Comparison of ENCODE assay signal across 8 mouse cellular contexts in the genomic region with DNA sequence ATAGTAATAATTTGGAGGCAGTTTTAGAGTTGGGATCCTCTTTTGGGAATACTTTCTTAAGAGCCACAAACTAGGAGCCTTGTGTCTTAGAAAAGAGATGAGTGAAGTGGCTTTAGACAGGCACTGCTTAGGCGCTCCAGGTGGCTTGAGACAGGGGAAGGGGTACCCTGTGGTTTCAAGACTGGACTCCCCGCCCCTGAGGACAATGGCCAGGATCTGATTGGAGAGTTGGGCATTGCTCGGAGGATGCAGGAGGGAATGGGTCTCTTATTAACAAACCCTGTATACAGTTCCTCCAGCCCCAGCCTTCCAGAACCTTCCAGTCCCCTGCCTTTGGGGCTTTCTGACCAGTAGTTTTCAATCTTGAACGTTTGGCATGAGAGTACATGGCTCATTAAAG. TPM values are rescaled to one million over a fixed set of nuclear protein-coding genes. Genes with fewer than 3 reads are reported as not detected.
DNase-seq lines count a peak whose midpoint lies in the region; ATAC-seq and TF ChIP-seq lines count a peak whose summit lies in the region.

No protein-coding gene starts in this region.

- peak overlapping the region; percentile 9; the same call in 1 of the 2 replicates for H3K9ac ChIP-seq in heart, adult 2 months (ENCODE audit: low read depth, low read length)
- no peak overlapping the region; the same call in 1 of the 2 replicates for H3K9ac ChIP-seq in CH12.LX (ENCODE audit: insufficient read depth, low read depth)
- no peak overlapping the region for H3K9ac ChIP-seq in hindbrain, embryonic 12.5 days
- no peak overlapping the region for H3K9ac ChIP-seq in midbrain, embryonic 12.5 days (replicated peaks)

- H3K4me3 ChIP-seq in heart, adult 2 months, result peak overlapping the region; percentile 68
- H3K4me3 ChIP-seq in CH12.LX (replicated peaks in 1 of 3; ENCODE audit: low read depth in 2 of 3, low read length in 2 of 3, poor library complexity in 1 of 3), result no peak overlapping the region
- H3K4me3 ChIP-seq in hindbrain, embryonic 12.5 days, result no peak overlapping the region; the same call in 1 of the 2 replicates
- peak overlapping the region; percentile 57 for H3K4me3 ChIP-seq in midbrain, embryonic 12.5 days

- TF ChIP-seq EP300 in heart, adult 2 months (IDR thresholded peaks at IDR 0.05; ENCODE audit: insufficient read depth, low read depth, low read length), result no peak
- TF ChIP-seq EP300 in CH12.LX (IDR thresholded peaks at IDR 0.05; ENCODE audit: low read length), result no peak

- peak; percentile 11; the same call in 1 of the 2 replicates for ATAC-seq in hindbrain, embryonic 12.5 days (ENCODE audit: low FRiP score)
- ATAC-seq in midbrain, embryonic 12.5 days (ENCODE audit: low FRiP score, low read depth), result no peak

- no peaks in the 10 kb centered on the region for H3K79me2 ChIP-seq in heart, adult 2 months (replicated peaks; ENCODE audit: control insufficient read depth, insufficient read depth, low read length)
- peaks cover 31% of the 10 kb centered on the region for H3K79me2 ChIP-seq in CH12.LX (replicated peaks; ENCODE audit: control insufficient read depth, extremely low read depth, insufficient read depth, poor library complexity, severe bottlenecking)

- H3K4me2 ChIP-seq in CH12.LX (ENCODE audit: insufficient read depth, low read depth, poor library complexity, severe bottlenecking), result peak overlapping the region; percentile 63
- peak overlapping the region; percentile 95 for H3K4me2 ChIP-seq in hindbrain, embryonic 12.5 days (replicated peaks)
- peak overlapping the region; percentile 98 for H3K4me2 ChIP-seq in midbrain, embryonic 12.5 days (replicated peaks)

- peaks cover 6% of the 10 kb centered on the region for H3K36me3 ChIP-seq in heart, adult 2 months (ENCODE audit: control insufficient read depth, insufficient read depth, low read length)
- H3K36me3 ChIP-seq in CH12.LX (replicated peaks in 1 of 2; ENCODE audit: control insufficient read depth in 1 of 2, insufficient read depth in 1 of 2, low read length in 1 of 2), result peaks cover 0 to 8% of the 10 kb centered on the region in 2 experiments
- H3K36me3 ChIP-seq in hindbrain, embryonic 12.5 days, result no peaks in the 10 kb centered on the region
- no peaks in the 10 kb centered on the region for H3K36me3 ChIP-seq in midbrain, embryonic 12.5 days

- no peaks in the 10 kb centered on the region for H3K27me3 ChIP-seq in heart, adult 2 months (ENCODE audit: control insufficient read depth, insufficient read depth, low read length)
- no peaks in the 10 kb centered on the region for H3K27me3 ChIP-seq in CH12.LX (replicated peaks)
- peaks cover 11% of the 10 kb centered on the region; the same call in 1 of the 2 replicates for H3K27me3 ChIP-seq in hindbrain, embryonic 12.5 days
- peaks cover 23% of the 10 kb centered on the region for H3K27me3 ChIP-seq in midbrain, embryonic 12.5 days

- in situ Hi-C loops in CH12.LX (cut with MboI; ENCODE audit: low pct_ligation_motif_present, low pct_unique_long_range_greater_than_20kb, low sequenced_read_pairs), result loop anchor here (5.0 kb wide), 1 partner anchor 36 kb away; no protein-coding TSS in a partner anchor

- H3K9me3 ChIP-seq in CH12.LX (replicated peaks; ENCODE audit: low read length), result peaks cover 2% of the 10 kb centered on the region
- H3K9me3 ChIP-seq in hindbrain, embryonic 12.5 days (replicated peaks), result no peaks in the 10 kb centered on the region
- no peaks in the 10 kb centered on the region for H3K9me3 ChIP-seq in midbrain, embryonic 12.5 days

- intact Hi-C loops in heart, adult 2 months (cut with DNase I), result loop anchor here (2.0 kb wide), 2 partner anchors 25 to 63 kb away; no protein-coding TSS in a partner anchor

- dilution Hi-C loops in CH12.LX (cut with MboI; ENCODE audit: extremely low pct_ligation_motif_present, extremely low pct_unique_long_range_greater_than_20kb, low sequenced_read_pairs), result no loop called here

- TF ChIP-seq POLR2A in heart, adult 2 months (IDR thresholded peaks at IDR 0.05; ENCODE audit: insufficient read depth, low read depth, low read length), result peak; percentile 34; the same call in 1 of the 2 replicates
- no peak for TF ChIP-seq POLR2A in CH12.LX (IDR thresholded peaks at IDR 0.05; ENCODE audit: low read depth, low read length)

- DNase-seq in heart, adult 2 months, result no peak
- DNase-seq in heart, postnatal 4 days, result no peak
- no peak for DNase-seq in CH12.LX (ENCODE audit: extremely low read depth)
- no peak for DNase-seq in adrenal gland, postnatal 10 days
- no peak for DNase-seq in frontal cortex, postnatal 25 days (ENCODE audit: low spot score in 2 of 2)
- DNase-seq in left cerebral cortex, adult 11 months (ENCODE audit: low spot score), result no peak

- no peak for TF ChIP-seq CTCF in heart, adult 2 months (IDR thresholded peaks at IDR 0.05)
- TF ChIP-seq CTCF in CH12.LX (conservative IDR thresholded peaks at IDR 0.05 in 1 of 2, IDR thresholded peaks at IDR 0.05 in 1 of 2; ENCODE audit: low read depth in 2 of 2, low read length in 2 of 2), result no peak

- no peak for TF ChIP-seq RAD21 in CH12.LX (IDR thresholded peaks at IDR 0.05; ENCODE audit: low read depth, low read length)

- WGBS in heart, adult 2 months, result 19% methylated on average over 4 of the region's 4 CpGs
- WGBS in hindbrain, embryonic 12.5 days, result 8% methylated on average over 4 of the region's 4 CpGs
- WGBS in midbrain, embryonic 12.5 days, result 2% methylated on average over 4 of the region's 4 CpGs

- H3K27ac ChIP-seq in heart, adult 2 months, result peak overlapping the region; percentile 100
- no peak overlapping the region for H3K27ac ChIP-seq in CH12.LX (ENCODE audit: insufficient read depth, low read depth)
- H3K27ac ChIP-seq in hindbrain, embryonic 12.5 days, result peak overlapping the region; percentile 12; the same call in 1 of the 2 replicates
- no peak overlapping the region for H3K27ac ChIP-seq in midbrain, embryonic 12.5 days (replicated peaks)

- peaks cover 2% of the 10 kb centered on the region for H3K4me1 ChIP-seq in heart, adult 2 months (ENCODE audit: control insufficient read depth, insufficient read depth, low read length)
- peaks cover 0 to 28% of the 10 kb centered on the region in 2 experiments; a peak in 2 of 4 replicates for H3K4me1 ChIP-seq in CH12.LX (ENCODE audit: control insufficient read depth in 1 of 2, insufficient read depth in 2 of 2)
- H3K4me1 ChIP-seq in hindbrain, embryonic 12.5 days, result peaks cover 12% of the 10 kb centered on the region
- H3K4me1 ChIP-seq in midbrain, embryonic 12.5 days, result peaks cover 17% of the 10 kb centered on the region

TF ChIP-seq in CH12.LX, 34 proteins besides CTCF, POLR2A, EP300 and RAD21:
- TF ChIP-seq RCOR1 (conservative IDR thresholded peaks at IDR 0.05; ENCODE audit: low read depth, low read length) (no peak), CHD2 (IDR thresholded peaks at IDR 0.05; ENCODE audit: low read length) (no peak), ZC3H11A (IDR thresholded peaks at IDR 0.05; ENCODE audit: low read depth, low read length) (no peak), ETS1 (conservative IDR thresholded peaks at IDR 0.05; ENCODE audit: low read depth, low read length) (no peak), E2F4 (IDR thresholded peaks at IDR 0.05; ENCODE audit: insufficient replicate concordance, low read depth, low read length) (no peak), PAX5 (IDR thresholded peaks at IDR 0.05; ENCODE audit: low read length) (no peak)
TF ChIP-seq in CH12.LX: peak in this region for 0.

RNA-seq across cellular contexts. Expression of a gene that starts 0.6 kb away (rescaled TPM):
- total RNA-seq in heart, adult 2 months (2021), result 10 to 100 TPM; 33.8 to 39.4 TPM
- 31.9 and 32.1 TPM in 2 replicates for polyA plus RNA-seq in heart, adult 2 months (2012; rRNA removed)
- 100 to 1,000 TPM; 102 to 103 TPM for total RNA-seq in heart, postnatal 4 days (2021)
- total RNA-seq in CH12.LX (2012; rRNA removed), result 22.3 and 25.8 TPM in 2 replicates
- total RNA-seq in CH12.LX (2014; rRNA removed), result 20.1 and 25.3 TPM in 2 replicates
- 35.6 and 37.0 TPM in 2 replicates for polyA plus RNA-seq in CH12.LX (2012; ENCODE audit: insufficient read length, low read depth)
- 20.9 and 23.6 TPM in 2 replicates for polyA plus RNA-seq in hindbrain, embryonic 12.5 days (2016; fragmentation: Nextera tagmentation; extraction: Ambion mirVana)
- 10.8 and 11.3 TPM in 2 replicates for polyA plus RNA-seq in midbrain, embryonic 12.5 days (2016; fragmentation: Nextera tagmentation; extraction: Ambion mirVana)
- 10 to 100 TPM; 58.4 to 70.4 TPM for total RNA-seq in adrenal gland, postnatal 10 days (2021)

Comparison
In these comparisons a context has a peak if more than half of its experiments do, and no peak if none do; other contexts are left out.
1. H3K27ac ChIP-seq: peak in heart, adult 2 months (single experiment) and hindbrain, embryonic 12.5 days (single experiment); none in CH12.LX (single experiment) and midbrain, embryonic 12.5 days (single experiment).
2. H3K4me3 ChIP-seq: peak in heart, adult 2 months (single experiment) and midbrain, embryonic 12.5 days (single experiment); none in CH12.LX (0 of 3) and hindbrain, embryonic 12.5 days (single experiment).
3. Peak in every context shown above with its lines, with median percentiles within 50 percentile points of each other: H3K4me2 ChIP-seq.